Mouse (Mus musculus) thymus, postnatal 4 days (tissue): Measurements from ENCODE around the gene Gm3415.
A peak's percentile ranks its signal among the peaks of the same experiment; 100 is the strongest.
"Not testable (repeated sequence)": the region's sequence is repeated elsewhere in the genome, so short reads cannot be mapped to it uniquely, and the experiment has no call there.

Experiments
- DNase-seq: peaks from one replicate; pipeline ENCODE4 v3.0.0; 2021

The Gm3415 gene

DNA sequence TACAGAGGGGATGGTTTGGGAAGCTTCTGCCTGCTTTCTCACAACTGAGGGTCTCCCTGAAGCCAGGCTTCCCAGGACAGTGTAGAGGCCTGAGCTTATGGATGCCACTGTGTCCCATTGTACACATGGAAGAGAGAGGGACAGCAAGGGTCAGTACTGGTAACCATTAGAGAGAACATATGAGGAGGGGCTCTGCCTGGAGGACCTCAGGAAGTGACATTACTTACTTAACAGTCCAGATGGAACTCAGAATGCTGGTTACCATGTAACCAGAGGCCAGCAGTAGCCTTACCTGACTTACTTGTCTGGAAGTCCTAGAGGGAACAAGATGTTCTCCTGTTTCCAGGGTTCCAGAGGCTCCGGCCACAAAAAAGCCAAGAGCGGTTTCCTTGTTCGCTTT is at the start of gene Gm3415:
Gene Gm3415, plus strand, starts transcription at position 301 of the 400 bp plus-strand sequence.
- not testable (repeated sequence) for DNase-seq

DNA sequence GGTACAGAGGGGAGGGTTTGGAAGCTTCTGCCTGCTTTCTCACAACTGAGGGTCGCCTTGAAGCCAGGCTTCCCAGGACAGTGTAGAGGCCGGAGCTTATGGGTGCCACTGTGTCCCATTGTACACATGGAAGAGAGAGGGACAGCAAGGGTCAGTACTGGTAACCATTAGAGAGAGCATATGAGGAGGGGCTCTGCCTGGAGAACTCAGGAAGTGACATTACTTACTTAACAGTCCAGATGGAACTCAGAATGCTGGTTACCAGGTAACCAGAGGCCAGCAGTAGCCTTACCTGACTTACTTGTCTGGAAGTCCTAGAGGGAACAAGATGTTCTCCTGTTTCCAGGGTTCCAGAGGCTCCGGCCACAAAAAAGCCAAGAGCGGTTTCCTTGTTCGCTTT is 42.1 kb upstream of the Gm3415 start, which contains the start of gene Gm3402:
Gene Gm3402, plus strand, starts transcription at position 301 of the 400 bp plus-strand sequence.
- not testable (repeated sequence) for DNase-seq

DNA sequence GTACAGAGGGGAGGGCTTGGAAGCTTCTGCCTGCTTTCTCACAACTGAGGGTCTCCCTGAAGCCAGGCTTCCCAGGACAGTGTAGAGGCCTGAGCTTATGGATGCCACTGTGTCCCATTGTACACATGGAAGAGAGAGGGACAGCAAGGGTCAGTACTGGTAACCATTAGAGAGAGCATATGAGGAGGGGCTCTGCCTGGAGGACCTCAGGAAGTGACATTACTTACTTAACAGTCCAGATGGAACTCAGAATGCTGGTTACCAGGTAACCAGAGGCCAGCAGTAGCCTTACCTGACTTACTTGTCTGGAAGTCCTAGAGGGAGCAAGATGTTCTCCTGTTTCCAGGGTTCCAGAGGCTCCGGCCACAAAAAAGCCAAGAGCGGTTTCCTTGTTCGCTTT is 30.4 kb upstream of the Gm3415 start, which contains the start of gene Gm3404:
Gene Gm3404, plus strand, starts transcription at position 301 of the 400 bp plus-strand sequence.
- not testable (repeated sequence) for DNase-seq

DNA sequence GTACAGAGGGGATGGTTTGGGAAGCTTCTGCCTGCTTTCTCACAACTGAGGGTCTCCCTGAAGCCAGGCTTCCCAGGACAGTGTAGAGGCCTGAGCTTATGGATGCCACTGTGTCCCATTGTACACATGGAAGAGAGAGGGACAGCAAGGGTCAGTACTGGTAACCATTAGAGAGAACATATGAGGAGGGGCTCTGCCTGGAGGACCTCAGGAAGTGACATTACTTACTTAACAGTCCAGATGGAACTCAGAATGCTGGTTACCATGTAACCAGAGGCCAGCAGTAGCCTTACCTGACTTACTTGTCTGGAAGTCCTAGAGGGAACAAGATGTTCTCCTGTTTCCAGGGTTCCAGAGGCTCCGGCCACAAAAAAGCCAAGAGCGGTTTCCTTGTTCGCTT is 18.6 kb upstream of the Gm3415 start, which contains the start of gene Gm3409:
Gene Gm3409, plus strand, starts transcription at position 301 of the 400 bp plus-strand sequence.
- not testable (repeated sequence) for DNase-seq

DNA sequence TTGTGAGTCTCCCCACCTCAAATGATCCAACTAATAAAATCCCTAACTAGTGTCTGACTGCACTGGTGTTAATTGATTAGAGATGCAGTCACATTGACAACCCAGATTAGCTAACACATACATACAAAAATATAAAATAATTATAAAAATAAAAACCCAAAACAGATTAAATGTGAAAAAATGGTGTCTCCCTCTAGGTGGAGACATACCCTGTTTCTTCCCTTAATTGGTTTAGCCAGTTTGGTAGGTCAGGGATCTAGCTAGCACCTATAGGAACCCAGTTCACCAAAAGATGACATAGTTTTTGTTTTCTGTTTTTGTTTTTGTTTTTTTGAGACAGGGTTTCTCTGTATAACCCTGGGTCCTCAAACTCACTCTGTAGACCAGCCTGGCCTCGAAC is 8.3 kb downstream of the Gm3415 start:
- DNase-seq = no peak

DNA sequence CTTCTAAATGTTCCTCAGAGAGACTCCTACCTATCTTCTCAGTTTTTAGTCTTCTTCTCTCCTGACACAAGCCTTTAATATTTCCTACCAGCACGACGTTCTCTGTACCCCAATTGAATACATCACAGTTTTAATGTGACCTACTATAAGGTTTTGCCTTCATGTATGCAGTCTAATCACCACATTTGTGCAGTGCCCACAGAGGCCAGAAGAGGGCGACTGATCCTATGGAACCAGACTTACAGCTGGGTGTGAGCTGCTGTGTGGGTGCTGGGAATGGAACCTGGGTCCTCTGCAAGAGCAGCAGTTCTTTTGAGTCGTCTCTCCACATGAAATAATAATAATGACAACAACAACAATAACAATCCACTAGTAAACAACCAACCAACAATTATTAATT is 11.1 kb downstream of the Gm3415 start:
- DNase-seq = peak; percentile 68

DNA sequence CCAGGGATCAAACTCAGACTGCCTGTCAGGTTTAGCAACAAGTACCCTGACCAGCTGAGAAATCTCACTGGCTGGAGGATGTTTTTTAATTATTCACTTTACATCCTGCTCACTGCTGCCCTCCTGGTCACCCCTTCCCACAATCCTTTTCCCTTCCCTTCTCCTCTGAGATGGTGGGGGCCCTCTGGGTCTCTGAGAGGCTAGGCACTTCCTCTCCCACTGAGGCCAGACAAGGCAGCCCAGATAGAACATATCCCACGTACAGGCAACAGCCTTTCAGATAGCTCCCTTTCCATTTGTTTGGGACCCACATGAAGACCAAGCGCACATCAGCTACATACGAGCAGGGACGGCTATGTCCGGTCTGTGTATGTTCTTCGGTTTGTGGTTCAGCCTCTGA is 14.2 kb downstream of the Gm3415 start:
- DNase-seq = not testable (repeated sequence)

DNA sequence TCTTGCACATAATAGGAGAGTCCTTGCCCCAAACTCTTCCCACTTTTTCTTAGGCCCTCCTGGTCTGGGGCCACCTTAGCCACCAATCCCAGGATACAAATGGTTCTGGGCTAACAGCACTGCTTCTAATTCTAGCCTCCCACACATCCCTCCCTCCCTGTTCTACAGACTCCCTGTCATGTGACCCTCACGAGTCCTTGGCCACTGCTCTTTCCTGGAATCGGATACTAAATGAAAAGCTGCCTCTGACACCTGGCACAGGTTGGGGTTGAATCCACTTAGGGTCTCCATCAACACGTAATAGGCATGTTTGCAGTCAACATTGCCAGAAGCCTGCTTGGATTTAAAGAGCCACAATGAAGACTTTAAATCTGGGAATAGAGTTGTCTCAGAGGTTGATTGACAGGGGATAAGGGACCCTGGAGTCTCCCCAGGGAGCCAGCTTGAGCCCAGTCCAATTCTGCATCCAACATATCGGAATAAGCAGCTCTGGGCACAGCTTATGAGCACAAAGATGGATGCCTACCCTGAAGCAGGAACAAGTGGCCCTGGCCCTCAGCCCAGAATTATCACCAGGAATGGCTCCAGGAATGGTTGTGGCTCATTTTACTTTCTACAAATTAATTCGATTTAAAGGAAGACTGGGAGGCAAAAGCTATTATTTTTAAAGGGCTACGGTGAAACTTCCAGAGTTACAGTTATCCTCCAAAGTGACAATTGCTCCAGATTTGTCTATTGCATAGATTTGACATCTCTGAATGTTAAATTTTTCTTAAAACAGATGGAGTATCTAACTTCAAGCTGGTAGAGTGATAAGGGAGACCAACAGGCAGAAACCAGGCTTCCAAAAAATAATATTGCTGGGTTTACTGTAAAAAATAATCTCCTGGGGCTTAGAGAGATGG is 16.1 kb downstream of the Gm3415 start:
- DNase-seq = not testable (repeated sequence)

DNA sequence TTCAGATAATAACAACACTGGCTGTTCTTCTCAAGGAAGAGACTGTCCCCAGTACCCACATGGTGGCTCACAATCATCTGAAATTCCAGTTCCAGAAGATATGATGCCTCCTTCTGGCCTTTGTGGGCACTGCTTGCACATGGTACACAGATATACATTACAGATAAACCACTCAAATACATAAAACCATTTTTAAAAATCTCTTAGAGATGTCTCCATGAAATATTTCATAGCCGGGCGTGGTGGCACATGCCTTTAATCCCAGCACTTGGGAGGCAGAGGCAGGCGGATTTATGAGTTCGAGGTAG is 16.8 kb downstream of the Gm3415 start:
- DNase-seq = not testable (repeated sequence)

DNA sequence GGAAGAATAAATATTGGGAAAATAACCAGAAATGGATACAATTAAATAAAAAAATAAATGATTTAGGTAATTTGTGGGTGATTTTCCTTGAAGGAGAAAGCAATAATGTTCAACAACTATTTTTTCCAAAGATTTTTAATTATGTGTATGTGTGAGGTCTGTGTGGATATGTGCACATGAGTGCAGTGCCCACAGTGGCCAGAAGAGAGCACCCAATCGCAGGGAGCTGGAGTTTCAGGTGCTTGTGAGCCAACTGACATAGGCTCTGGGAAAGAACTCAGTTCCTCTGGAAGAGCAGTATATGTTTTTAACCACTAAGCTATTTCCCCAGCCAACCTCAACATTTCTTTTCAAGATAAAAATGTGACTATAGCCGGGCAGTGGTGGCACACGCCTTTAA is 20.7 kb downstream of the Gm3415 start:
- no peak for DNase-seq

DNA sequence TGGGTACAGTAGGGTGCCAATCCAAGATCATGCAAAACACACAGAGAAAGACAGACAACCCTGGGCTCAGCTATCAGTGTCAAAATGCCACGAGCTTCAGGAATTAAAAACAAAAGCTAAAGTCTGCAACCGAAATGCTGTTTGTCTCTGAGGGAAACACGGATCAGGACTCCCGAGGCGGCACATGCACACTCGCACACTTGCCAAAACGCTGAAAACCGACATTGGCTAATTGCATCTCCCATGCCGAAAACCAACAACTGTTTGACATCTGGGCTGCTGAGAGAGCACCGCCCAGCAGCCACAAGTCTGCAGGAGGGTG is 28.2 kb downstream of the Gm3415 start:
- DNase-seq = no peak

DNA sequence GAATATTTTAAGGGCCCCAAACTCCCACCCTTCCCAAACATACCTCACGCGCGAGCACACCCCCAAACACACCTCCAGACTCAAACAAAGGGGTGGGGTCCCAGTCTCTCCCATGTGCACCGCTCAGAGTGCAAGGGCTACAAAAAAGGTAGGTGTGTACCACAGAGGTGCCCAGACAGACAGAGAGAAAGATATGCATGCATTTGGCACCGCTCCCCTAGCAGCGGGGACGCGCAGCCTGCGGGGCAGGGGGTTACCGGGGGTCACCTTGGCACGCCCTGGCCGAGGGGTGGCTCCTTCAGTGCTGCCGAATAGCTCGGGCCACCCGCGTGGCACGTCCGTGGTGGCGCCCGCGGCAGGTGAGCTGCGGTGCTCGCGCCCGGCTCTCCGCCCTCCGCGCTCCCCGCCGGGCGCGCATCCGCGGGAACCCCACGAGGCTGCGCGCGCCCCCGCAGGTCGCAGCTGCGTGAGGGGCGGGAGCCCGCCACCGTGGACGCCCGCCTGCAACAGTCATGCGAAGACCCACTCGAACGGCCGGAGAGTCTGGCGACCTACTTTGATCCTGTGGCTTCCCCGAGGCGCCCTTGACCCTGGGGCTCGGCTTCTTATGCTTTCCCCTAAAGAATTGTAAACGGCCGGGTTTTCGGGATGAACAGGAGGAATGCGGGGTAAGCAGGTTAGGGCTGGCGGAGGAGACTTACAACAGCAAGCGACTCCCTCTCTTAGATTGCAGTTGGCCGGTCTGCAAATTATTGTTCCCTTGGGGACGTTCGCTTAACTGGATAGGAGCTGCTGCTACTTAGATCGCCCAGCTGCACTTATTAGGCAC is 28.8 kb downstream of the Gm3415 start, which contains the start of gene Gpr12:
Gene Gpr12, minus strand, starts transcription at position 762 of the 829 bp plus-strand sequence.
- DNase-seq = peak; percentile 8

DNA sequence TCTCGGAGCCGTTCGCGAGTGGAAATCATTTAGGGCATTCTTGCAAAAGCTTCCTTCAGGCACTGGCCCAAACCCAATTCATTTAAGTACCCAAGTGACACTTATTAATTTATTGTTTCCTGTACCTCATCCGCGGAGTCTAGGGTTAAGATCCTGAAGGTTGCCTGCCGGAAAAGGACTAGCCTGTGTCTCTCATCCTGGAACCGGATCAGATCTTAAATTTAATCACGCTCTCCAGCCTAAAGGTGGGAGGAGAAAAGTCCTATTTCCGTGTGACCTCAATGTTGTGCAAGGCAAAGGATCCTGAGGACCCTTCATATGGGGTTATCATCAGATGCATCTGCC is 29.3 kb downstream of the Gm3415 start:
- DNase-seq = no peak

DNA sequence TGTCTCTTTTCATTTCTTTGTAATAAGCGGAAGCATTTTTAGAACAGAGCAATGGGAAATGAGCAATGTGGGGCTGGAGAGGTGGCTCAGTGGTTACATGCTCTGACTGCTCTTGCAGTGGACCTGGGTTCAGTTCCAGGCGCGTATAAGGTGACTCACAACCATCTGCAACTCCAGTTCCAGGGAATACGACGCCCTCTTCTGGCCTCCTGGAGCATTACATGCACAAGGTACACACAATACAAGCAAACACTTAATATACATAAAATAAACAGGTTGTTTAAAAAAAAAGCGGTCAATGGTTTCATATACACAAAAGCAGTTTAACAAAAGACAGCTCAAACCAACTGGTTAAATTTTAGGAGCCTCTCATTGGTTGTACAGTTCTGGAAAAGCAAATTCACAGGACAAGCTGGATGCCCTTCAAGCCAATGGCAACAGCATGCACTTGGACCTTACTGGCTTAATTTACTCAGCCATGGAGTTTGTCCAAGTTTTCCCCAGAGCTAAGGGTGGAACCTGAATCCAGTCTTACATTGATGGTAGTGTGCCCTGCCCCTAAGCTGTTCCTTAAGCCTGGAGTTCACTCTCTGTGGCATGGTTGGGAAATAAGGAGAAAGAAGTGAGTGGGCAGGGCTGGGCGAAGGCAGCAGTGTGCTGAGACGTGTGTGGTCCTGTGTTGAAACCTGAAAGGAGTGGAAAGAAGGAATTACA is 30.6 kb downstream of the Gm3415 start:
- DNase-seq = no peak

DNA sequence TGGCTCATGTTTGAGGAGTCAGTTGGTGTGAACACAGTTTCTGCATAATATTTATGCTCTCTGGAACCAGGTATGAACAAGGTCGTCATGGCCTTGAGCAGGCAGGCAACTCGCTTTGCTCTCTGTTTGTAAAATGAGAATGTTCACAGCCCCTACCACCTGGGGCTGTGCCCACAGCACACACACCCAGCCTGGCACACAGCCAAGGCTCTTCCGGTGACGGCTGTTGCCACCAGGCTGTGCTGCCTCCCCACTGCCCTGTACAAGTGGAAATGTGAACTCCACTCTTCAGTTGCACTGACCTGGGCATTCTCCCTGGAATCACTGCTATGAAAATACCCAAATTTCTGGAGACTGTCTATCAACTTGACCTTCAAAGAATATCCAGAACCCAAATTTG is 35.1 kb downstream of the Gm3415 start:
- DNase-seq = no peak

DNA sequence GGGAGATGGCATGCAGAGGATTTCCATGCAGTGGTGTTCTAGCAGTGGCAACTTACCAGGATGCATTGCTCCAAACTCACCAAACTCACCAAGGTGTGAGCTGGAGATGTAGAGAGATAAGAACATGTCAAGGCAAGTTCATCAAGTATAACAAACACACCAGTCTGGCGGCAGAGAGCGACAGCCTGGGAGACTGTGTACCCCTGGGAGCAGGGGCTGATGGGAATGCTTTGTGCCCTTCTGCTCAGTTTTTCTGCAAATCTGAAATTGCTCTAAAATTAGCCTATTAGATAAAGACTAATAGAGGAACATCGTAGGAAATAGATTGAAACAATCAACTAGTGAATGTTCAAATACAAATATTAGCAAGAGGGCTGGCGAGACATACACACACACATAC is 35.7 kb downstream of the Gm3415 start:
- DNase-seq = no peak

DNA sequence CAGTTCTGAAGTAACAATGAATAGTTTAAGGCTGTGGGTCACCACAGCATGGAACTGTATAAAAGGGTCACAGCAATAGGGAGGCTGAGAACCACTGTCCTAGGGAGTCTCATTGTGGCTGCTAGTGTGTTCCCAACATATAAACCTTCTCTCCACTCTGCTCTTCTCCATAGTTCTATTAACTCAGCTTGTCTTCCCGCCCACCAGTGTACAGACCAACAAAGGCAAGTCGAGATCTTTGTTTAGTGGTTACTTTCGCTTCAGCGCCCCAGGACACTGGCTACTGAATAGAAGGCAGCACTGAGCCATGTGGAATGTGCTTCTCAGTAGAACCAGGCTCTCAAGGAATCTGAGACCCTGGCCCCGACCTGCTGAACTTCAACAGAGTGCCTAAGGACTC is 36.6 kb downstream of the Gm3415 start:
- no peak for DNase-seq

DNA sequence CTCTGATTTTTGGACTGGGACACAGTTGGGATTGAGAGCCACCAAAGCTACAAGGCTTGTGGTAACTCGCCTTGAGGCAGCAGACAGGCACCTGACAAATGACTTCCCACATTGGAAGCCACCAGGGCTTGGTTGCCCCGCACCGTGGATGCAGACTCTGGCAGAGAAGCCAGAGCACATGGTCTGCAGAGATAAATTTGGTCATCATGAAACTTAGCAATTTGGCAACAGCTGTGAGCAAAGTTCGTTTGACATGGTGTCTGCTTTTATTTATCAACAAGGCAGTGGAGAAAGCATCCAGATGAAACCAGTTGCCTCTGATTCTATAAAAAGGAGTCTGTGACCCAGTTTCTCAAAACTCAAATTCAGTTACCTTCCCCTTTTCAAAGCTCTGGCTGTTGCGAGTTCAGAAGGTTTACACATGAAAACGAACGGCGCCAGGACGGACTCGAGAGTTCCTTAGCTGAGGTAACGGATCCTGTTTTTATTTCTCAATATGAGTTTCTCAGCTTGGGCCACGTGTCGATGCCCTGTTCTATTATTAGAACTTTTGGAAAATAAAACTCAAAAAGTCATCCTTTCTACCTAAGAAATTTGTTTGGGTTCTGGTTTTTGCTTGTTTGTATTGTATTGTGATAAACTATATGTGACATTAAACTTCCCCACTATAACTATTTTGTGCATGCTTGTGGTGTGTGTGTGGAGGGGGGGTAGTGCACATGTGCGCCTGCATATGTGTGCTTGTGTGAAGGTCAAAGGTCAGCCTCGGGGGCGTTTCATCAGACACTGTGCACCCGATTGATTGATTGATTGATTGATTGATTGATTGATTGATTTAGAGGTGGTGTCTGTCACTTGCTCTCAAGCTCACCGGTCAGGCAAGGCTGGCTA is 40.9 kb downstream of the Gm3415 start:
- no peak for DNase-seq

DNA sequence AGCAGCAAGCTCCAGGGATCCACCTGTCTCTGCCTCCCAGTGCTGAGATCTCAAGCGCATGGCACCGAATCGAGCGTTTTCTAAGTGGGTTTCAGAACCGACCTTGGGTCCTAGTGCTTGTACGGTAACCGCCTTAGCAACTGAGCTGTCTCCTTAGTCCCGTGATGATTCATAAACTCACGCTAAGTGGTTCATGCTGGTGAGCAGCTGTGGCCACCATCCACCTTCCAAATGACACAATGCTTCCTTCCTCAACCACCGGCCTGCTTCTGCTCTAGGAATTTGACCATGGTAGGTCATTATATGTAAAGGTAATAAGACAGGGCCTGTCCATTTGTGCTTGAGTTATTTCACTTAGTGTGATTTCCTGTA is 41.6 kb downstream of the Gm3415 start:
- no peak for DNase-seq

DNA sequence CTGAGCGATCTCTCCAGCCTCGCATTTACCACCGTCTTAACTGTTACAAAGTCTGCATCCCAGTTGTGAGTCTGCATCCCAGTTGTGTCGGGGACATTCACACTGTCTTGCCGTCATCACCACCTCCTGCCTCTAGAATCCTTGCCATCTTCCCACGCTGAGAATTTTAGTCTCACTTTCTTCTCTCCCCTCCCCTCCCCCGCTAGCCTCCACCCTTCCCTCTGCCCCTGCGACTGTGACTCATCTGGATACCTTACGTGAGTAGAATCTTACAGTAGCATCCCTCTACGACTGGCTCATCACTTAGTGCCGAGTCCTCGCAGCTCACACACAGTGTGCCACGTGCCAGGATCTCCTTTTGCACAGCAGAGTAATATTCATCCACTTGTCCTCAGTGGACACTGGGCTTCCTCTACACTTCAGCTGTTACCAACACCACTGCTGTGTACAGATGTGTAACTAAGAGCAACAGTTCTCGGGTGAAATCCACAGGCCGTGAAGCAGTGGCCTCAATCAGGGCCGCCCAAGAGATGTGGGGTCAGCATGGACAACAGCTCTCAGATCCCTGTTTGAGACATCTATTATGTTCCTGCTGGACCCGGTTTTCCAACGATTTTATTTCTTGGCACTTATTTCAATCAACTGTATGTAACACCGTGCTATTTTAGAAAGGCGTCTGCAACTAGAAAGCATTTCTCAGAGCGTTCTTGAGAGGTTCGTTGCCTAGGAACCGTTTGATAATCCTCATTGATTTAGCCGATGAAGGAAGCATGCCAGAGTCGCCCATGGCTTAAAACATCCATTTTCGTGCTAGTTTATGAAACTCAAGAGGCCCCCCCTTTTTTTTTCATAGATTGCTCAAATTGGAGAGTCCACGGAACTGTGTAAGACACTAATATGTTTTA is 42.5 kb downstream of the Gm3415 start:
- no peak for DNase-seq

DNA sequence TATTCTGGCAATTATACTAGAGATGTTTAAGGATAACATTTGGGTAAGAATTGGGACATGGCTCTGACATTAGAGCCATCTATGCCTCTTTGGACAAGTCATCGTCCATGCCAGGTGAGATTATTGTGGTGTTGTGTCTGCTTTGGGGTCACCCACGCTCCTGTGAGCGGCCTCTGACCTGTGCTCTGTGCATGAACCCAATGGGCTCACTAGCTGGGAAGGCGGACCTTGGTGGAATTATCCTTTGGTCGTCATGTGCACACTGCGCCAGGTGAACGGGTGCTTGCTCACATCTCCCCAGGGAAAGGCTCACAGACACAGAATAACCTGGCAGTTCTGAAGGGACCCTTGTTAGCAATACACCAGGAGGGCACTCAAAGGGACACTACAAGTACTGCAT is 43.3 kb downstream of the Gm3415 start:
- DNase-seq = not testable (repeated sequence)
